Mouse (Mus musculus): Measurements from ENCODE around the gene Helq.

Gene Helq

GRCm38 (mm10) chr5:100798165-100798860 is at the start of gene Helq, which contains the start of gene Mrps18c:
Gene Helq (minus strand): TSS chr5:100798598.
Gene Mrps18c (plus strand): TSS chr5:100798627.
- DNase-seq: peak; percentile 93 to 95

GRCm38 (mm10) chr5:100847143-100847542 is 48.7 kb upstream of the Helq start:
- no peak for DNase-seq

- peak; percentile 6 to 51 for DNase-seq
Observed at GRCm38 (mm10) chr5:100846599-100846920, 48.2 kb upstream of the Helq start.

GRCm38 (mm10) chr5:100845848-100846598 is 47.6 kb upstream of the Helq start:
- DNase-seq: peak; percentile 68 to 85

GRCm38 (mm10) chr5:100845485-100845847 is 47.1 kb upstream of the Helq start, which contains the start of gene Gpat3:
Gene Gpat3 (plus strand): TSS chr5:100845713.
- peak; percentile 40 to 65 for DNase-seq

- no peak for DNase-seq
Observed at GRCm38 (mm10) chr5:100844485-100844884, 46.1 kb upstream of the Helq start.

GRCm38 (mm10) chr5:100837907-100838306 is 39.5 kb upstream of the Helq start:
- DNase-seq: no peak

- no peak for DNase-seq
Observed at GRCm38 (mm10) chr5:100835862-100836538, 37.6 kb upstream of the Helq start.

- DNase-seq: no peak
Observed at GRCm38 (mm10) chr5:100833841-100834240, 35.4 kb upstream of the Helq start.

- no peak for DNase-seq
Observed at GRCm38 (mm10) chr5:100832680-100833079, 34.3 kb upstream of the Helq start.

- no peak for DNase-seq
Observed at GRCm38 (mm10) chr5:100828701-100829100, 30.3 kb upstream of the Helq start.

GRCm38 (mm10) chr5:100826531-100826930 is 28.1 kb upstream of the Helq start:
- no peak for DNase-seq

GRCm38 (mm10) chr5:100825975-100826374 is 27.6 kb upstream of the Helq start:
- peak; percentile 25 for DNase-seq

GRCm38 (mm10) chr5:100822826-100823225 is 24.4 kb upstream of the Helq start:
- DNase-seq: no peak

- no peak for DNase-seq
Observed at GRCm38 (mm10) chr5:100821375-100821774, 23.0 kb upstream of the Helq start.

- peak; percentile 86 to 95 for DNase-seq
Observed at GRCm38 (mm10) chr5:100820483-100821184, 22.2 kb upstream of the Helq start, which contains the start of gene Abraxas1. Gene Abraxas1 (minus strand): TSS chr5:100820965.

GRCm38 (mm10) chr5:100819568-100820480 is 21.4 kb upstream of the Helq start:
- peak; percentile 5 to 51 for DNase-seq

GRCm38 (mm10) chr5:100818341-100818740 is 19.9 kb upstream of the Helq start:
- DNase-seq: no peak

- no peak for DNase-seq
Observed at GRCm38 (mm10) chr5:100794084-100794483, 4.3 kb downstream of the Helq start.

- DNase-seq: peak in 1 of 2 experiments; percentile 5
Observed at GRCm38 (mm10) chr5:100792261-100792660, 6.1 kb downstream of the Helq start.

- no peak for DNase-seq
Observed at GRCm38 (mm10) chr5:100787527-100787926, 10.9 kb downstream of the Helq start.

GRCm38 (mm10) chr5:100779002-100779401 is 19.4 kb downstream of the Helq start:
- DNase-seq: no peak

Measured in kidney, postnatal 36 days (tissue).